Mouse (Mus musculus) olfactory bulb, adult 2 months (tissue): ENCODE data around the gene Cd8a.

Source experiments
- CTCF ChIP-seq: fragments of 200-500 bp; IDR thresholded peaks from 2 replicates; pipeline ENCODE4 v1.5.1; 2012; ENCODE audit warnings: low read depth, mild to moderate bottlenecking, low read length, moderate library complexity; ENCODE audit not compliant: insufficient read depth
- POLR2A ChIP-seq: fragments of 200-500 bp; IDR thresholded peaks from 2 replicates; pipeline ENCODE4 v1.6.1; 2012; ENCODE audit warnings: mild to moderate bottlenecking, low read depth, low read length, moderate library complexity; ENCODE audit not compliant: insufficient read depth

DNA sequence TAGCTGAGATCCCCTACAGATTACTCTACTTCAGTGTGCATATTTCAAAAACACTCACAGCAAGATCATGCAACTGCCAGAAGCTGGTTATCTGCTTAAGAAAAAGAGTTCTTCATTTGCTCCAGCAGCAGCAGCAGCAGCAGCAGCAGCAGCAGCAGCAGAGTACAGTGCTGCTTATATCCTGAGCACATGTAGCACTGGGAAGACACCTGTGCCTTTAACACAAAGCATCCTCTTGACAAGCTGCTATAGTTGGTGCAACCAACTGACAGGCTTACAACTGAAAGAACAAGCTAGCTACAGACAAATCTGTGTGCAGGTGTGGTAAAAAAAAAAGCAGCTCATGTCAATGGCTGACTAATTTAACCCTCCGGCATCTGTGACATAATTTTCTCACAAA is 22.8 kb downstream of the Cd8a start:
- TF ChIP-seq CTCF: no peak
- TF ChIP-seq POLR2A: no peak
